Mouse (Mus musculus): ENCODE data around the gene Pir.

GRCm38 (mm10) chrX:164406133-164407022 lies 137.2 kb downstream of the Pir start:
- no peak for TF ChIP-seq CTCF (IDR thresholded peaks at IDR 0.05; ENCODE audit: low read depth)
- no peak for TF ChIP-seq EP300 (IDR thresholded peaks at IDR 0.05; ENCODE audit: low read depth)
